Mouse (Mus musculus) lung, adult 2 months (tissue): ENCODE data around the gene Nln.

Source experiments
- CTCF ChIP-seq: fragments of 200-500 bp; IDR thresholded peaks from 2 replicates; pipeline ENCODE4 v1.5.1; 2011; ENCODE audit warnings: mild to moderate bottlenecking, low read length, control low read depth; ENCODE audit not compliant: insufficient read depth
- POLR2A ChIP-seq: fragments of 200-500 bp; IDR thresholded peaks from 2 replicates; pipeline ENCODE4 v1.6.1; 2011; ENCODE audit warnings: low read depth, mild to moderate bottlenecking, control low read depth, low read length, borderline replicate concordance; ENCODE audit errors: extremely low read depth

- TF ChIP-seq CTCF: no peak
- TF ChIP-seq POLR2A: no peak
Observed at GRCm38 (mm10) chr13:104029511-104029910, 79.9 kb downstream of the Nln start.
